Mouse (Mus musculus) kidney, postnatal 25 days (tissue): Measurements from ENCODE around the gene Kifc3.

Source experiments
- DNase-seq, 2 experiments: peaks; one replicate each; pipeline ENCODE4 v3.0.0; 2021; ENCODE audit warnings: mixed read lengths in 2 of 2

Gene Kifc3

DNA sequence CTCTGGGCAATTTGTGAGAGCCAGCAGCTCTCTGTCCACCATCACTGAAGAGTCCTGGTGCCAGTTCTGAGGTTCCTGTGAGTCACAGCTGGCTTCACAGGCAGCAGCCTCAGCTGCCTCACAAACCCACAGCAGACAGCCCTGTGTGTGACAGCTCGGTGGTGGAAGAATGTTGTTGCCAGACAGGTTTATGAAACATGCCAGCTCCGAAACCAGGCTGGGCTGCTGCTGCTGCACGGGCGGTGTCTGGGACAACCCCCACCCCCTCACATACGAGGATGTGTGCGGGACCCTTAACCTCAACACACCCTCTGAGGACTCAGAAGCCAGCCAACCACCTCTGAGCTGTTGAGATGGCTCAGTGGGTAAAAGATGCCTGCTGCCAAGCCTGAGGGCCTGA, 48.0 kb downstream of the Kifc3 start:
- no peak for DNase-seq

GRCm38 (mm10) chr8:95154056-95154455, 48.6 kb downstream of the Kifc3 start:
- DNase-seq, result peak in 1 of 2 experiments; percentile 38

GRCm38 (mm10) chr8:95150608-95151007, 52.0 kb downstream of the Kifc3 start:
- no peak for DNase-seq

- DNase-seq, result no peak
These were observed 53.2 kb downstream of the Kifc3 start for GRCm38 (mm10) chr8:95149426-95149825.

- DNase-seq, result no peak
These were observed 55.8 kb downstream of the Kifc3 start for GRCm38 (mm10) chr8:95146846-95147245.

DNA sequence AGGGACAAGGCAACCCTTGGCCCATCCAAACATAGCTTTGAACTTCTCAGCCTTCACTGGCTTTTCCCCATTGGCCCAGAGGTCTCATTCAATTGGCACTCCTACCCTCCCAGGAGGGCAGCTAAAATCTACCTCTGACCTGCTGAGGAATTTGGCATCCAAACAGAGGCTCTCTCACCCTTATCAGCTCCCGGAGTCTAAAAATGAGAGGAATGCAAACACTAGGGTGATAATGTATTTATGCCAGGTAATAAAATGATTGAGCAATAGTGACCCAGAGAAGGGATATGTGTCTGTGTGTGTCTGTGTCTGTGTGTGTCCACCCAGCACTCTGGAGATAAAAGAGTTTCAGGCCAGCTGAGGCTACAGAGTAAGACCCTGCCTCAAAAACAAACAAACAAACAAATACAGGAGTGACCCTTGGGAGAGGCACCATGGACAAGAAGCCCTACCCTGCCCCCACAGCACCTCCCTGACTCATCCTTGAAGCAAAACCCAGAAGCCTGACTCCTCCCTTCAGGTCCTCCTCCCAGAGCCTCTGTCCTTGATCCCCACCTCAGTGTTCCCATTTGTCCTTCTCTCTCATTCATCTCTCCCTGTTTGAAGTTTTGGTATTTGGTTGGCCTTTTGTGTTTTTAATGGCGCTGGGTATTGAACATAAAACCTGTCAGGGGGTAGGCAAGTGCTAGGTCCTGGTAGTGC, 56.4 kb downstream of the Kifc3 start:
- no peak for DNase-seq

DNA sequence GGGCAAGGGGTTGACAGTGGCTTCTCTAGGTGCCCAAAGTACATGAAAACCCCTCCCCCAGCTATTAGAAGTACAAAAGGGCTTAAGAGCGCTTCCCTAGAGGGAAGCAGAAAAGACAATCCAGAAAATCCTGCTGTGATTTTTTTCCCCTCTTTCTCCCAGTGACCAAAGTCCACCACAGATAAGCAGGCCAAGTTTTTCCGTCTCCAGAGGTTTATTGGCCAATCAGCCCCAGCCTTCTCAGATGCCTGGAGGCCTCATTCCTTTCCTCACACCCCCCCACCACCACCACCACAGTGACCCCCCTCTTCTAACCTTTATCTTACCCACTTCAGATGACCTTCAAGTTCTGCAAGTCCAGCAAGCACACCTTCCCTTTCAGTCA, 58.0 kb downstream of the Kifc3 start:
- peak; percentile 48 to 75 for DNase-seq

DNA sequence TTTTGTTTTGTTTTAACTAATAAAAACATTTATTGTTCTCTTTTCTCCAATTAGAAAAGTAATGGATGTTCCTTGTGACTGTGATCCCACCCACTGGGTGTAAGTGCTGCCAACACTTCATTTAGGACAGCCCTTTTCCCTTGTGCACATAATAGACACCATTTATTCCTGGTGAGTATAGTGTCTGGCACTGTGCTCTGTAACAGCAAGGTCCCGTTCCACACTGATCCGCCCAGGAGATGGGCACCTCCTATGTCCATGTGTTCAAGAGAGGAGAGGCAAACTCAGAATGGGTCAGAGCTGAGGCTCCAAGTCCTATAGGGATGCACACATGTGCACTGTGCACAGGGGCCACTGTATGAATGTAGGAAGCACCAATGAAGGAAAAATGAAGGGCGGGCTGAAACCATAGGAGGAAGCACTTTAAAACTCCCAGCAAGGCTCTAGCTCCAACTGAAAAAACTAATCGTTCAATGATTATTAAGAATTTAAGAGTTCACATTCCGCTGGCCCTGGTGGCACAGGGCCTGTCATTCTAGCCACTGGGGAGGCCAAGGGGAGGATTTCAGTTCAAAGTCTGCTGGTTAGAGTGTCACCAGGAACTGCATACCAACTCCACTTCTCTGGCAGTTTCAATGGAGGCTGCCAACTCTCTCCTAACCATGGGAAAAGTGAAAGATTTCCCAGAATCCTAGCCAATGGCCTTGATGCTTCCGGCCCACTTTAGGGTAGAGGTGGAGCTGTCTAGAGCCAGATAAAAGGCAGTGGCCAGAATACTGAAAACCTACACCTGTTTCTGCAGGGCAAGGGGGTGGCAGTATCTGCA, 58.6 kb downstream of the Kifc3 start:
- DNase-seq, result peak; percentile 59 to 75

- DNase-seq, result peak; percentile 64 to 80
These were observed 59.4 kb downstream of the Kifc3 start for GRCm38 (mm10) chr8:95142985-95143804.

GRCm38 (mm10) chr8:95142075-95142831, 60.4 kb downstream of the Kifc3 start:
- peak; percentile 92 for DNase-seq

- DNase-seq, result no peak
These were observed 61.0 kb downstream of the Kifc3 start for GRCm38 (mm10) chr8:95141469-95142074.

DNA sequence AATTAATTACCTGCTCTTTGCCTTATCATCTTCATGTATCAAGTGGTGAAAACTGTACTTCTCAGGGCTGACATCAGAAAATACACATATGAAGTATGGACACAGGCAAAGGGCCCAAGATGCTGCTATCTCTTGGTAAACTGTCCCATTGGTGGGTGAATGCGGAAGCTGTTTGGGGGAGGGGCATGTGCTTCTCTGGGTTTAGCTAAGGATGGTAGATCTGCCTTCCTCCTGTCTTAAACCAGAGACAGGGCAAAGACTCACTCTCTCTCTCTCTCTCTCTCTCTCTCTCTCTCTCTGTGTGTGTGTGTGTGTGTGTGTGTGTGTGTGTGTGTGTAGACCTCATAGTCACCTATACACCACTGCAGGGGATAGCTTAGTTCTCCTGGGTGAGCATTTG, 61.6 kb downstream of the Kifc3 start:
- peak in 1 of 2 experiments; percentile 39 for DNase-seq

DNA sequence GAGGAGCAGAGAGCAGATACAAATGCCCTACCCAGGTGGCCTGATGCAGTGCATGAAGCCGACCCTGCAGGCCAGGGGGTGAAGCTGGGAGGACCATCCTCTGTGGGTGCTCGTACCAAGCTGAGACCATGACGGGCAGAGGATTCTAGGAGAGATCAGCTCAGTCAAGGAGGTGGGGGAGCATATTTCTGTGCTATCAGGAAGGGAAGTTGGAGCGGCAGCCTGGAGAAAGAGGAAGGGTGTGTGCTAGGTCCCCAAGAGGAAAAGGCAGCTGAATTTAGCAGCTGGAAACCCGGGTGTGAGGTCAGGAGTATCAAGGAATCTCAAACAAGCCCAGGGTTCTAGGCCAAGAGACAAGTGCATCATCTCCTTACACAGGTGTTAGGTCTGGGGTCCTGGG, 62.1 kb downstream of the Kifc3 start:
- DNase-seq, result peak; percentile 49 to 73

DNA sequence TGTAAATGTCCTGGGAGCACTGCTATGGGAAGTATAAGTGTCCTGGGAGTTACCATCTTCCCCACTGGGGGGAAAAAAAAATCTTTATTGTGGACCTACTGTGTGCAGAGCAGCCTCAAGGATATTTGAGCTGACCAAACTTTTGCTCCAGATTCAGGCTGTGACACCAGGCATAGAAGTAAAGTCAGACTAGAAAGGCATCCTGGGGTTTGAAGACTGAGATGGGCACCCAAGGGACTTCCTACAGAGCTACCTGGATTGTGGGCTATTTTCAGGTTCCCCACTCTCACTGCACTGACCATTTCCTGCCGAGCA, 63.6 kb downstream of the Kifc3 start:
- no peak for DNase-seq

DNA sequence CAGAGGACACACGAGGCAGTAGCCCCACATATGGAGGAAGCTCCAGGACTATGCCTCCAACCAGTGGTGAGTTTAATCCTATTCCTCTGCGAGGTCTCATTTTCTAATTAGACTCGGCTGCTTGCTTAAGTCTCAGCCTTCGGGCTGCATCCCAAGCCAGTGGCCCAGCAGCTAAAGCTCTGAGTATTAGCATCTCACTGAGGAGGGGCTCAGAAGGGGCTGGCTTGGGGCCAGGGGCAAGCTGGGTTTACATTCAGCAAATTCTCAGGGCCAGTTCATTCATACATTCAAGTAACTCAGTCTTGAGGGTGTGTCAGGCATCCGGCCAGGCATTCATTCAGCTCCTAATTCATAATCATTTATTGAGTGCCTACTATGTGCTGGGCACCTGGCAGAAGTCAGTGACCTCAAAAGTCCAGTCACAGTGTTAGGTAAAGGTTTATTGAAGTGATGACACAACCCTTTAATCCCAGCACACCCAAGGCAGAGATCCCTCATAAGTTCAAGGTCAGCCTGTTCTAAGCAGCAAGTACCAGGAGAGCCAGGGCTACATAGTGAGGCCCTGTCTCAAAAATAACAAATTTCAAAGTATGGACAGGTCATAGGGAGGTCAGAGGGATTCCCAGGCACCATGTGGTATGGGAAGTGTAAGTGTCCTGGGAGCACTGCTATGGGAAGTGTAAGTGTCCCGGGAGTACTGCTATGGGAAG, 64.1 kb downstream of the Kifc3 start:
- DNase-seq, result peak in 1 of 2 experiments; percentile 35

GRCm38 (mm10) chr8:95137641-95138098, 64.9 kb downstream of the Kifc3 start:
- DNase-seq, result peak; percentile 83 to 90

GRCm38 (mm10) chr8:95137201-95137600, 65.4 kb downstream of the Kifc3 start:
- peak in 1 of 2 experiments; percentile 20 for DNase-seq

DNA sequence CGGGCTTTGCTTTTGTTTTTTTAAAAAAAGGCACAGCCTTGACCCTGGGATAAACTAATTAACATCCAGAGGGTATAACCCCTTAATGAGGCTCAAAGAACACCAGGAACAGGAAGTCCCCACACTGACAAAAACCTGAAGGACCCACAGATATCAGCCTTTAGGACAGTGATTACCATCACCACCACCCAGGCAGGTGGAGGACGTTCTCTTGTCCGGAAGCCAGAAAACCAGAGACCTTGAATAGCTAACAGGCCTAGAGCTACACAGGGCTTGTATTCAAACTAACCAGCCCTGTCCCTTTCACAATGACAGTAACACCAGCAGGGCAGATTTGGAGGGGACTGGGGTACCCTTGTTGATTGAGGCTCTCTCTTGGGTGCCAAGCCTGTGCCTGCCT, 66.4 kb downstream of the Kifc3 start:
- DNase-seq, result no peak

- DNase-seq, result peak in 1 of 2 experiments; percentile 40
These were observed 67.4 kb downstream of the Kifc3 start for GRCm38 (mm10) chr8:95135242-95135641.

GRCm38 (mm10) chr8:95134186-95134585, 68.4 kb downstream of the Kifc3 start:
- no peak for DNase-seq

- DNase-seq, result peak in 1 of 2 experiments; percentile 32
These were observed 70.6 kb downstream of the Kifc3 start for GRCm38 (mm10) chr8:95131983-95132382.
